Mouse (Mus musculus) hindbrain, embryonic 13.5 days (tissue): ENCODE measurements around the gene Zscan20. TPM values are rescaled to one million over a fixed set of nuclear protein-coding genes. Genes with fewer than 3 reads are reported as not detected.
A peak's percentile ranks its signal among the peaks of the same experiment; 100 is the strongest.
"Not testable (repeated sequence)": the region's sequence is repeated elsewhere in the genome, so short reads cannot be mapped to it uniquely, and the experiment has no call there.

Experiments used
- ATAC-seq: fragments of 200-750 bp; cut with Nextera tagmentation; 2 replicates; pipeline ENCODE4 v1.8.0; 2017; ENCODE audit warnings: moderate TSS enrichment; ENCODE audit not compliant: low FRiP score
- H3K27ac ChIP-seq: fragments of 300-500 bp; sonication (generic); 2 replicates; pipeline ENCODE4 v1.5.1; 2015; ENCODE audit warnings: inconsistent platforms, mild to moderate bottlenecking, moderate library complexity
- H3K27me3 ChIP-seq: fragments of 300-500 bp; sonication (generic); 2 replicates; pipeline ENCODE4 v1.6.1; 2015; ENCODE audit warnings: mild to moderate bottlenecking, inconsistent platforms
- H3K36me3 ChIP-seq: fragments of 300-500 bp; sonication (generic); 2 replicates; pipeline ENCODE4 v1.6.1; 2015; ENCODE audit warnings: mild to moderate bottlenecking, inconsistent platforms
- H3K4me1 ChIP-seq: fragments of 300-500 bp; sonication (generic); replicated peaks from 2 replicates; pipeline ENCODE4 v1.6.1; 2015; ENCODE audit warnings: inconsistent platforms
- H3K4me2 ChIP-seq: fragments of 300-500 bp; sonication (generic); 2 replicates; pipeline ENCODE4 v1.6.1; 2015; ENCODE audit warnings: inconsistent platforms, mild to moderate bottlenecking, moderate library complexity
- H3K4me3 ChIP-seq: fragments of 300-500 bp; sonication (generic); 2 replicates; pipeline ENCODE4 v1.5.1; 2015; ENCODE audit warnings: mild to moderate bottlenecking, inconsistent platforms
- H3K9ac ChIP-seq: fragments of 300-500 bp; sonication (generic); 2 replicates; pipeline ENCODE4 v1.6.1; 2015; ENCODE audit warnings: mild to moderate bottlenecking, inconsistent platforms
- H3K9me3 ChIP-seq: fragments of 300-500 bp; sonication (generic); 2 replicates; pipeline ENCODE4 v1.6.1; 2016; ENCODE audit warnings: inconsistent platforms
- WGBS: fragments of 180-500 bp; shearing (Covaris S2); methylation state at CpG from one replicate; pipeline ENCODE4 v1.1.7; 2015; 5-methylcytosine and 5-hydroxymethylcytosine counted together
- polyA plus RNA-seq: library from polyadenylated mRNA; unstranded; fragments of >200 nt; fragmentation: Nextera tagmentation; extraction: Ambion mirVana; gene quantifications from 2 replicates; pipeline ENCODE4 v1.2.1, GENCODE M21; 2015

The Zscan20 gene
- polyA plus RNA-seq, 1 experiment from 2014 or later = 4.6 TPM

- H3K4me3 ChIP-seq = no peak overlapping the region
- peaks cover 33% of the 10 kb centered on the region for H3K4me1 ChIP-seq
- H3K27me3 ChIP-seq = no peaks in the 10 kb centered on the region
- H3K9ac ChIP-seq = peak overlapping the region; percentile 15; the same call in 1 of the 2 replicates
- H3K36me3 ChIP-seq = no peaks in the 10 kb centered on the region
- H3K9me3 ChIP-seq = no peaks in the 10 kb centered on the region
- ATAC-seq = no peak
- no peak overlapping the region for H3K4me2 ChIP-seq
- peak overlapping the region; percentile 30; the same call in 1 of the 2 replicates for H3K27ac ChIP-seq
- WGBS = 50% methylated on average over 11 of the region's 11 CpGs
Observed at GRCm38 (mm10) chr4:128637250-128637649, 27.4 kb upstream of the Zscan20 start.

- H3K27me3 ChIP-seq = no peaks in the 10 kb centered on the region
- ATAC-seq = no peak
- no peak overlapping the region for H3K9ac ChIP-seq
- H3K4me1 ChIP-seq = peaks cover 27% of the 10 kb centered on the region
- H3K27ac ChIP-seq = no peak overlapping the region
- 64% methylated on average over 10 of the region's 10 CpGs for WGBS
- no peak overlapping the region for H3K4me2 ChIP-seq
- no peaks in the 10 kb centered on the region for H3K36me3 ChIP-seq
- no peaks in the 10 kb centered on the region for H3K9me3 ChIP-seq
- H3K4me3 ChIP-seq = no peak overlapping the region
Observed at GRCm38 (mm10) chr4:128635894-128636585, 26.1 kb upstream of the Zscan20 start.

DNA sequence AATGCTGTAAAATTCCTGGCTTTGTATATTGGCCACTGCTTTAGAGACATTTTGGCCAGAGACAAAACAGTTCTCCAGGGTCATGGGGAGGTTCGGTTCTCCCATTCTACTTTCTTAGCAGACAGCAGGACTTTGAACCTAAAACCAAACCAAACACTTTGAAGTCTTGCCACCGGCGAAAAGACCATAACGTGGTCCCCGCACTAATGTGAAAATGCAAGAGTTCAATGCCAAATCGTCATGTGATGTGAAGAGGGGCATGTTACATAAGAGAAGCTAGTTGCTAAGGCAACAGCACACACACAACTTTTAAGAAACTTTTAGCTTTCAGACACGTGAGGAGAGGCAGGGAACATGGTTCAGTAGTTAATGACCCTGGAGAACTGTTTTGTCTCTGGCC, 25.6 kb upstream of the Zscan20 start:
- Histone ChIP-seq H3K4me2 (no peak overlapping the region), H3K4me1 (peaks cover 27% of the 10 kb centered on the region), H3K27me3 (no peaks in the 10 kb centered on the region), H3K27ac (no peak overlapping the region), H3K9me3 (no peaks in the 10 kb centered on the region), H3K36me3 (no peaks in the 10 kb centered on the region), H3K4me3 (no peak overlapping the region), H3K9ac (no peak overlapping the region)
- no peak for ATAC-seq
- WGBS = 76% methylated on average over 7 of the region's 7 CpGs

- no peak for ATAC-seq
- Histone ChIP-seq H3K4me2 (no peak overlapping the region), H3K4me3 (no peak overlapping the region), H3K27me3 (0 out of 2 replicates have a peak, but pooled peaks cover 8% of the 10 kb centered on the region), H3K27ac (no peak overlapping the region), H3K36me3 (no peaks in the 10 kb centered on the region), H3K4me1 (no peaks in the 10 kb centered on the region), H3K9me3 (no peaks in the 10 kb centered on the region), H3K9ac (no peak overlapping the region)
- 90% methylated on average over 8 of the region's 8 CpGs for WGBS
Observed at GRCm38 (mm10) chr4:128621109-128621508, 11.2 kb upstream of the Zscan20 start.

DNA sequence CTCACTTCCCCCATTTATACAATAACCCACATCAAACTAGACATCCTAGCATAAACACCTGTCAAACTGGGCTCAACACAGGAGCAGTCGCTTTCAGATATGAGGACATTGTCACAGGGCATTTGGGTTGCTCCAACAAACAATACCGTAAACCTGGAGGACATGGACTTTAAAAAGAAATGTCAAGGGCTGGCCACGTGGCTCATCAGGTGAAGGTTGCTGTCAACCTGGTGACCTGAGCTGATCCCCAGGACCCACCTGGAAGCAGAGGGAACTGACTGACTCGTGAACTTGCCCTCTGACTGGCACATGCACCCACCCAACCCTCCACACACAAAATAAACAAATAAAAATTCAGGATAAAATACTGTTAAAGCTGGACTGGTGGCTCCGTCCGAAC, 10.7 kb upstream of the Zscan20 start:
- H3K27me3 ChIP-seq = 0 out of 2 replicates have a peak, but pooled peaks cover 8% of the 10 kb centered on the region
- H3K9ac ChIP-seq = no peak overlapping the region
- H3K4me3 ChIP-seq = no peak overlapping the region
- H3K4me2 ChIP-seq = no peak overlapping the region
- no peak for ATAC-seq
- H3K27ac ChIP-seq = no peak overlapping the region
- no peaks in the 10 kb centered on the region for H3K9me3 ChIP-seq
- H3K36me3 ChIP-seq = no peaks in the 10 kb centered on the region
- no peaks in the 10 kb centered on the region for H3K4me1 ChIP-seq
- 89% methylated on average over 6 of the region's 6 CpGs for WGBS

- Histone ChIP-seq H3K4me3 (no peak overlapping the region), H3K36me3 (no peaks in the 10 kb centered on the region), H3K4me1 (no peaks in the 10 kb centered on the region), H3K27me3 (0 out of 2 replicates have a peak, but pooled peaks cover 8% of the 10 kb centered on the region), H3K9ac (no peak overlapping the region), H3K4me2 (no peak overlapping the region), H3K27ac (no peak overlapping the region), H3K9me3 (no peaks in the 10 kb centered on the region)
- ATAC-seq = no peak
- 59% methylated on average over 2 of the region's 2 CpGs for WGBS
Observed at GRCm38 (mm10) chr4:128618963-128619362, 9.1 kb upstream of the Zscan20 start.

- WGBS = 70% methylated on average over 15 of the region's 15 CpGs
- H3K27ac ChIP-seq = no peak within 1 kb of the TSS
- no peaks in the 10 kb centered on the region for H3K4me1 ChIP-seq
- H3K4me2 ChIP-seq = no peak within 1 kb of the TSS
- 0 out of 2 replicates have a peak, but pooled peaks cover 8% of the 10 kb centered on the region for H3K27me3 ChIP-seq
- ATAC-seq = no peak
- no peak within 1 kb of the TSS for H3K9ac ChIP-seq
- H3K9me3 ChIP-seq = no peaks in the 10 kb centered on the region
- H3K36me3 ChIP-seq = no peaks in the 10 kb centered on the region
- H3K4me3 ChIP-seq = no peak within 1 kb of the TSS
Observed at GRCm38 (mm10) chr4:128618246-128618911, 8.5 kb upstream of the Zscan20 start, which contains the start of gene Tlr12. Gene Tlr12, minus strand, starts transcription at chr4:128618619.

DNA sequence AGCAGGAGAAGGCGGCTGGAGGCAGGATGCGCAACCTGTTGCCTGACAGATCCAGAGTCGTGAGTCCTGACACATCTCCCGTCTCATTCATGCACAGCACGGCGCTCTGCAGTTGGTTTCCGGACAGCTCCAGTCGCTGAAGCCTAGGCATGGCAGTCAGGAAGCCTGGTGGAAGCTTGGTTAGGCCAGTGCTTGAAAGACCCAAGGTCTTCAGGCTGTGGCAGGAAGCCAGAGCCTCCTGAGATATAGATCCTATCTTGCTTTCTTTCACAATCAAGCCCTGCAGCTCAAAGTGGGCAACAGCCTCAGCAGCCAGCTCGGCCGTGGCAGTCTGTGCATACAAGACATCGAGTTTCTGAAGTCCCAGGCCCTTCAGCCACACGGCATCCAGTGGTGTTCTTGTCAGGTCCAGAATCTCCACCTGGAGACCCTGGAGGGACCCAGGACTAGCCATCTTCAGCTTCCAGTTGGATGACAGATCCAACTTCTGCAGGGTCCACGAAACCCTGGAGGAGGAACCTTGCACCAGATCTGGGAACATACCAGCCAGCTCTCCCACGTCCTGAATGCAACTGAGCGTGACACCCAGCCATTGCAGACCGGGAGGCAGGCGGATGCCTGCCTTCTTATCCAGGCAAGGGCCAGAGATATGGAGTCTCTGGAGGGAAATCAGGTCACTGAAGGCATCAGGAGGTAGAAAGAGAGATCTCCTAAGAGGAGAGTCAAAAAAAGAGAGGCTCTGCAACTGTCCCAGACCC, 7.6 kb upstream of the Zscan20 start:
- H3K27me3 ChIP-seq = 0 out of 2 replicates have a peak, but pooled peaks cover 8% of the 10 kb centered on the region
- H3K4me2 ChIP-seq = no peak overlapping the region
- no peaks in the 10 kb centered on the region for H3K36me3 ChIP-seq
- ATAC-seq = no peak
- H3K9ac ChIP-seq = no peak overlapping the region
- WGBS = 72% methylated on average over 17 of the region's 17 CpGs
- no peaks in the 10 kb centered on the region for H3K9me3 ChIP-seq
- no peak overlapping the region for H3K4me3 ChIP-seq
- no peak overlapping the region for H3K27ac ChIP-seq
- H3K4me1 ChIP-seq = no peaks in the 10 kb centered on the region

- WGBS = 86% methylated on average over 14 of the region's 14 CpGs
- Histone ChIP-seq H3K36me3 (no peaks in the 10 kb centered on the region), H3K4me3 (no peak overlapping the region), H3K9me3 (no peaks in the 10 kb centered on the region), H3K9ac (no peak overlapping the region), H3K4me2 (no peak overlapping the region), H3K27ac (no peak overlapping the region), H3K27me3 (0 out of 2 replicates have a peak, but pooled peaks cover 8% of the 10 kb centered on the region), H3K4me1 (peaks cover under 1% of the 10 kb centered on the region; the same call in 1 of the 2 replicates)
- ATAC-seq = no peak
Observed at GRCm38 (mm10) chr4:128615761-128616160, 5.9 kb upstream of the Zscan20 start.

DNA sequence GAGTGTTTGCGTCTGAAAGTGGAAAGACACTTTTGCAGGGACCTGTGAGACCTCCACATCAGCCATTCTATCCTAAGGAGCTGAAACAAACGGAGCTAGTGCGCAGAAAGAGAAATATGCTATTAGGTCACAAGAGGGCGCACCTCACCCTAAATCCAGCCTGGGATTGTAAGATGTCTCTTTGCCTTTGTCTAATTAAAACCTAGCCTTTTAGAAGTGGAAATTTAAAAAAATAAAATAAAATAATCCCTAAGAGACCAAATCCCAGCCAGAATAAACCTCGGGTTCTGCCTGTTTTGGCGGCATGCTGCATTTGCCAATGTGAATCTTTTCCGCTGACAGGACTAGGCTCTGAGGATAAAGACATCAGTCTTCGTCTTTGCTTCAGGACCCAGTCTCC, 3.4 kb upstream of the Zscan20 start:
- Histone ChIP-seq H3K4me1 (peaks cover 17% of the 10 kb centered on the region), H3K9me3 (no peaks in the 10 kb centered on the region), H3K4me3 (no peak overlapping the region), H3K9ac (no peak overlapping the region), H3K4me2 (no peak overlapping the region), H3K27me3 (0 out of 2 replicates have a peak, but pooled peaks cover 8% of the 10 kb centered on the region), H3K36me3 (no peaks in the 10 kb centered on the region), H3K27ac (no peak overlapping the region)
- no peak for ATAC-seq
- WGBS = 21% methylated on average over 8 of the region's 8 CpGs

DNA sequence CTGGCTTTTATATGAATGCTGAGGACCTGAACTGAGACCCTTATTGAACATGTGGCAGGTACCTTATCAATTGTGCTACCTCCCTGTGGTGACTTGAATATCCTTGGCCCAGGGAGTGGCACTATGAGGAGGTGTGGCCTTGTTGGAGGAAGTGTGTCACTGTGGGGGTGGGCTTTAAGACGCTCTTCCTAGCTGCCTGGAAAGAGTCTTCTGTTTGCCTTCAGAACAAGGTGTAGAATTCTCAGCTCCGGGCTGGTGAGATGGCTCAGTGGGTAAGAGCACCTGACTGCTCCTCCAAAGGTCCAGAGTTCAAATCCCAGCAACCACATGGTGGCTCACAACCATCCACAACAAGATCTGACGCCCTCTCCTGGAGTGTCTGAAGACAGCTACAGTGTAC, 1.8 kb upstream of the Zscan20 start:
- not testable (repeated sequence) for H3K36me3 ChIP-seq, H3K4me3 ChIP-seq, H3K9ac ChIP-seq, H3K9me3 ChIP-seq, H3K27me3 ChIP-seq, H3K27ac ChIP-seq, H3K4me2 ChIP-seq, ATAC-seq
- peaks cover 26% of the 10 kb centered on the region for H3K4me1 ChIP-seq
- 84% methylated on average over 3 of the region's 3 CpGs for WGBS

DNA sequence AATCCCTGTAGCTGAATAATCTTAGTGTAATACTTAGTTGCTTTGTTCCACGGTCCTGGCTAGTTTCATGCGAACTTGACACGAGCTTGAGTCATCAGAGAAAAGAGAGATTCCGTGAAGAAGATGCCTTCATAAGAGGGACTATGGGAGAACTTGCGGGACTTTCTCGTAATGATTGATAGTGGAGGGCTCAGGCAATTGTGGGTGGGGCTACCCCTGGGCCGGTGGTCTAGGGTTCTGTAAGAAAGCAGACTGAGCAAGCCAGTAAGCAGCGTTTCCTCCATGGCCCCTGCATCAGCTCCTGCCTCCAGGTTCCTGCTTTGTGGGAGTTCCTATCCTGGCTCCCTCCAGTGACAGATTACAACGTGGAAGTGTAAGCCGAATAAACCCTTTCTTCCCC, 808 bp upstream of the Zscan20 start:
- peak overlapping the region; percentile 71 for H3K4me2 ChIP-seq
- ATAC-seq = no peak
- 31% methylated on average over 10 of the region's 10 CpGs for WGBS

More for the DNA sequence above, 808 bp upstream of the Zscan20 start:
- H3K9ac ChIP-seq = 0 out of 2 replicates have a peak overlapping the region, but pooled peaks have one; percentile 24
- H3K9me3 ChIP-seq = no peaks in the 10 kb centered on the region
- H3K4me3 ChIP-seq = peak overlapping the region; percentile 59; the same call in 1 of the 2 replicates
- peaks cover 26% of the 10 kb centered on the region for H3K4me1 ChIP-seq
- no peak overlapping the region for H3K27ac ChIP-seq
- no peaks in the 10 kb centered on the region for H3K27me3 ChIP-seq
- no peaks in the 10 kb centered on the region for H3K36me3 ChIP-seq
